Mouse (Mus musculus) heart, postnatal 25 days (tissue): ENCODE results near the gene Htr1d. TPM values are rescaled to one million over a fixed set of nuclear protein-coding genes. Genes with fewer than 3 reads are reported as not detected.

ENCODE experiments used
- DNase-seq: peaks from one replicate; pipeline ENCODE4 v3.0.0; 2022; ENCODE audit warnings: low spot score
- intact Hi-C: fragments of 180-260 bp; cut with DNase I; formaldehyde crosslinking; loops from one replicate; pipeline ENCODE4 v1.15.1; 2025
- total RNA-seq, 2 experiments: library from RNA; stranded (reverse); gene quantifications; 2 replicates each; pipeline ENCODE4 v1.2.3; 2021

The Htr1d gene
- total RNA-seq, 2 experiments from 2014 or later: not detected

- intact Hi-C loops: no loop called here
- DNase-seq: no peak
Observed at GRCm38 (mm10) chr4:136486549-136486948, 63.2 kb downstream of the Htr1d start.

Other genes with a start within 250 kb of the Htr1d start
- gene Asap3, start 217.2 kb upstream of the Htr1d start, total RNA-seq: 10 to 100 TPM in 1 of 2 experiments, 1 to 10 TPM in 1; 8.7 to 11.8 TPM
- gene Tcea3, start 175.8 kb upstream of the Htr1d start, total RNA-seq: 100 to 1,000 TPM; 101 to 111 TPM
- 10 to 100 TPM; 39.3 to 54.1 TPM for gene Zfp46, start 138.8 kb upstream of the Htr1d start, total RNA-seq
- 10 to 100 TPM; 44.6 to 44.9 TPM for gene Hnrnpr, start 112.6 kb upstream of the Htr1d start, total RNA-seq
- under 1 TPM; 0.23 to 0.53 TPM for gene 6030445D17Rik, start 38.7 kb downstream of the Htr1d start, total RNA-seq
- gene Luzp1, start 46.2 kb downstream of the Htr1d start, total RNA-seq: 10 to 100 TPM; 43.4 to 50.2 TPM
- gene Kdm1a, start 179.2 kb downstream of the Htr1d start, total RNA-seq: 10 to 100 TPM; 28.9 to 31.9 TPM
- not detected for gene Tex46, start 186.9 kb downstream of the Htr1d start, total RNA-seq
- not detected for gene Lactbl1, start 199.1 kb downstream of the Htr1d start, total RNA-seq